Mouse (Mus musculus) c-Kit-positive CD71-positive TER-119-positive erythroid progenitor cells, embryonic 14.5 days (primary cell): Measurements from ENCODE around the gene Dixdc1.

Source experiments
- DNase-seq: peaks from one replicate; pipeline ENCODE4 v3.0.0-alpha.2; 2013; ENCODE audit warnings: low spot score

The Dixdc1 gene

GRCm38 (mm10) chr9:50742744-50743143, 3.4 kb upstream of the Dixdc1 start:
- no peak for DNase-seq

GRCm38 (mm10) chr9:50742261-50742660, 2.9 kb upstream of the Dixdc1 start:
- DNase-seq: no peak

- no peak for DNase-seq
Observed at GRCm38 (mm10) chr9:50740867-50741784, 1.8 kb upstream of the Dixdc1 start.

GRCm38 (mm10) chr9:50734989-50735388, 4.3 kb downstream of the Dixdc1 start:
- peak; percentile 26 for DNase-seq

- no peak for DNase-seq
Observed at GRCm38 (mm10) chr9:50732560-50732959, 6.8 kb downstream of the Dixdc1 start.

GRCm38 (mm10) chr9:50729600-50729999, 9.7 kb downstream of the Dixdc1 start:
- no peak for DNase-seq

- no peak for DNase-seq
Observed at GRCm38 (mm10) chr9:50727925-50728651, 11.2 kb downstream of the Dixdc1 start.

- DNase-seq: no peak
Observed at GRCm38 (mm10) chr9:50727171-50727924, 12.0 kb downstream of the Dixdc1 start.

- DNase-seq: no peak
Observed at GRCm38 (mm10) chr9:50725921-50726590, 13.3 kb downstream of the Dixdc1 start.

- DNase-seq: no peak
Observed at GRCm38 (mm10) chr9:50724661-50725330, 14.5 kb downstream of the Dixdc1 start.

- no peak for DNase-seq
Observed at GRCm38 (mm10) chr9:50724147-50724546, 15.2 kb downstream of the Dixdc1 start.

- DNase-seq: no peak
Observed at GRCm38 (mm10) chr9:50723406-50723805, 15.9 kb downstream of the Dixdc1 start.

GRCm38 (mm10) chr9:50722451-50722911, 16.8 kb downstream of the Dixdc1 start:
- DNase-seq: no peak

GRCm38 (mm10) chr9:50721061-50721460, 18.3 kb downstream of the Dixdc1 start:
- no peak for DNase-seq

GRCm38 (mm10) chr9:50718878-50719277, 20.4 kb downstream of the Dixdc1 start:
- no peak for DNase-seq

GRCm38 (mm10) chr9:50714188-50714587, 25.1 kb downstream of the Dixdc1 start:
- DNase-seq: no peak

GRCm38 (mm10) chr9:50711337-50711736, 28.0 kb downstream of the Dixdc1 start:
- DNase-seq: no peak

GRCm38 (mm10) chr9:50709108-50709507, 30.2 kb downstream of the Dixdc1 start:
- DNase-seq: no peak

GRCm38 (mm10) chr9:50704907-50705306, 34.4 kb downstream of the Dixdc1 start:
- DNase-seq: no peak

- DNase-seq: no peak
Observed at GRCm38 (mm10) chr9:50700921-50701691, 38.2 kb downstream of the Dixdc1 start.
